Mouse (Mus musculus) myocyte (in vitro differentiated cells): Measurements from ENCODE around the gene Wdr5. TPM values are rescaled to one million over a fixed set of nuclear protein-coding genes. Genes with fewer than 3 reads are reported as not detected.
"Not testable (repeated sequence)": the region's sequence is repeated elsewhere in the genome, so short reads cannot be mapped to it uniquely, and the experiment has no call there.

ENCODE experiments used
- H3K27me3 ChIP-seq: one replicate; pipeline ENCODE4 v1.6.1; 2011; ENCODE audit not compliant: control insufficient read depth, insufficient read depth, insufficient read length
- H3K36me3 ChIP-seq: one replicate; pipeline ENCODE4 v1.6.1; 2011; ENCODE audit not compliant: control insufficient read depth, insufficient read depth
- H3K4me2 ChIP-seq: one replicate; pipeline ENCODE4 v1.6.1; 2011; ENCODE audit warnings: low read depth, control low read depth
- H3K4me3 ChIP-seq: one replicate; pipeline ENCODE4 v1.5.1; 2011; ENCODE audit warnings: mild to moderate bottlenecking, control low read depth, moderate library complexity
- H3K79me2 ChIP-seq: one replicate; pipeline ENCODE4 v1.6.1; 2011; ENCODE audit not compliant: control insufficient read depth, insufficient read depth
- H3ac ChIP-seq: one replicate; pipeline ENCODE4 v1.6.1; 2011; ENCODE audit not compliant: control insufficient read depth, insufficient read length
- CEBPB ChIP-seq: IDR thresholded peaks from 2 replicates; pipeline ENCODE4 v1.6.1; 2011; ENCODE audit warnings: mild to moderate bottlenecking, moderate library complexity; ENCODE audit not compliant: poor library complexity, insufficient read depth, severe bottlenecking
- E2F4 ChIP-seq: IDR thresholded peaks from one replicate; pipeline ENCODE4 v1.6.1; 2011; ENCODE audit warnings: mild to moderate bottlenecking, control low read depth, moderate library complexity; ENCODE audit not compliant: insufficient read depth
- MAX ChIP-seq: IDR thresholded peaks from one replicate; pipeline ENCODE4 v1.6.1; 2011; ENCODE audit warnings: low read depth, mild to moderate bottlenecking, control low read depth
- MYOD1 ChIP-seq, 3 experiments: IDR thresholded peaks; one replicate each; pipeline ENCODE4 v1.6.1; 2011; ENCODE audit warnings: control low read depth in 2 of 3, low read depth in 2 of 3, mild to moderate bottlenecking in 2 of 3, moderate library complexity in 1 of 3; ENCODE audit not compliant: insufficient read length in 2 of 3, control insufficient read depth in 1 of 3
- MYOG ChIP-seq, 3 experiments: IDR thresholded peaks; one replicate each; pipeline ENCODE4 v1.6.1; 2011; ENCODE audit warnings: control low read depth in 2 of 3, low read depth in 2 of 3, mild to moderate bottlenecking in 2 of 3; ENCODE audit not compliant: insufficient read length in 2 of 3, control insufficient read depth in 1 of 3, insufficient read depth in 1 of 3
- POLR2A ChIP-seq: IDR thresholded peaks from one replicate; pipeline ENCODE4 v1.6.1; 2011; ENCODE audit warnings: low read depth, mild to moderate bottlenecking, control low read depth, moderate library complexity; ENCODE audit not compliant: insufficient read length
- POLR2AphosphoS2 ChIP-seq: IDR thresholded peaks from one replicate; pipeline ENCODE4 v1.6.1; 2011; ENCODE audit warnings: low read depth, control low read depth; ENCODE audit not compliant: insufficient read length
- REST ChIP-seq: IDR thresholded peaks from one replicate; pipeline ENCODE4 v1.6.1; 2011; ENCODE audit warnings: mild to moderate bottlenecking, control low read depth, moderate library complexity; ENCODE audit not compliant: insufficient read depth, insufficient read length
- SRF ChIP-seq: IDR thresholded peaks from one replicate; pipeline ENCODE4 v1.6.1; 2011; ENCODE audit warnings: low read depth; ENCODE audit not compliant: control insufficient read depth, insufficient read length
- TCF12 ChIP-seq: IDR thresholded peaks from one replicate; pipeline ENCODE4 v1.6.1; 2011; ENCODE audit warnings: mild to moderate bottlenecking, control low read depth; ENCODE audit not compliant: poor library complexity, insufficient read depth, severe bottlenecking
- TCF3 ChIP-seq: IDR thresholded peaks from one replicate; pipeline ENCODE4 v1.6.1; 2011; ENCODE audit warnings: low read depth, control low read depth; ENCODE audit not compliant: insufficient read length
- USF1 ChIP-seq: IDR thresholded peaks from one replicate; pipeline ENCODE4 v1.6.1; 2011; ENCODE audit warnings: low read depth, mild to moderate bottlenecking, control low read depth, moderate library complexity
- polyA plus RNA-seq: library from polyadenylated mRNA; unstranded; fragments of >200 nt; fragmentation: generic; extraction: Trizol; gene quantifications from one replicate; pipeline ENCODE4 v1.2.1, GENCODE M21; 2012; ENCODE audit warnings: missing spikeins

Gene Wdr5
- polyA plus RNA-seq, 1 experiment, result 34.8 TPM

DNA sequence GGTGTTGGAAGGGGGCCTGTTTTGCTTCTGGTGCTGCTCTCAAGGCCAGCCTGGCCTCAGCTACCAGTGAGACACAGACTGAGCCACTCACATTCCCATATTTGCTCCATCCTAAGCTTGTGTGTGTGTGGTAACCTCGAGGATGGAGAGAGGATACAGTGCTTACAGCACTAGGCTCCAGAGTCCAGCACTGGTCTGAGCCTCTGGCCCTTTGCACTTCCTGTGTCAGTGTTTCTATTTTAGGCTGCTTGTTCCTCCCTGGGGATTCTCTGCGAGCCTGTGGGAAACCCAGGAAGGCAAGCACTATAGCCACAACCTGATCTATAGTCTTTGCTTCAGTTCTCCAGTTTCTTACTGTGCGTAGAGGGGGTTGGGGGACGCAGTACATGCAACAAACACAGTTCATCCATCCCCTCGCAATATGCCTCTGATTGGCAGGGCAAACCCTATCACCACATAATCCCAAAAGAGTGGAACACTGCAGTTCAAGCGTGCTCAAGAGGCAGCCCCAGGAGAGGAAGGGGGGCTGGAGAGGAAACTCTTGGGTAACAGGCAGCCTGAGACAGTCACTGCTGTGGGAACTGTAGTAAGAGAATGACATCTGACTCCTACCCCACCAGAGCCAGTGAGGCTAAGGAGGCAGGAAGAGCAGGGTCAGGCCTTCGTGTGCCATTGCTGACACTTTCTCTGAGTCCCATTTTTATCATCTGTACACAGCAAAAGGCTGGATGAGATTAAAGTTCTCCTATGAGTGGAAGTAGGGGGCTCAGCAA lies 10.7 kb upstream of the Wdr5 start:
- H3K4me2 ChIP-seq, result peak overlapping the region; percentile 68

DNA sequence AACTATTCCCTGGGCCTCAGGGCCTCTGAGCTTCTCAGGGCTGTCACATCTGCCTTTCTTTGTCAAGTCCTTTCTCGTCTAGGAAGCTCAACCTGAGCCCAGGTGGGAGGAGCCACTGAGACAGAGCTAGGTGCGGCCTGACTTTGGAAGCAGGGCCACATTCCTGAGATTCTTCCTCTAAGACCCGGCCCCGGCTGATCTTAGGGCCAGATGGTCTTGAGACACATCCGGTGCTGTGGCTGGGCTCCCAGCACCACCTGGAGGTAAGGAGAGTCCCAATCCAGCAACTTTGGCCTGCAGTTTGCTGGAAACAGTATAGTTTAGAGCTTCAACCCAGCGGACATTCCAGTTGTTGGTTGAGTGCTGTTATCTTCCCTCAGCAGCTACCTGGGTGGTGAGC lies 9.4 kb upstream of the Wdr5 start:
- Histone ChIP-seq H3K79me2 (no peaks in the 10 kb centered on the region), H3K36me3 (no peaks in the 10 kb centered on the region), H3ac (no peak overlapping the region), H3K4me2 (peak overlapping the region; percentile 30), H3K27me3 (no peaks in the 10 kb centered on the region), H3K4me3 (no peak overlapping the region)
- TF ChIP-seq POLR2A (no peak), MYOG (IDR thresholded peaks at IDR 0.05; ENCODE audit: control insufficient read depth in 1 of 3, insufficient read depth in 1 of 3, insufficient read length in 2 of 3, low read depth in 2 of 3) (peak in 1 of 3 experiments; percentile 25)

More for the DNA sequence above, 10.7 kb upstream of the Wdr5 start:
- Histone ChIP-seq H3K4me3 (no peak overlapping the region), H3K27me3 (no peaks in the 10 kb centered on the region), H3K79me2 (no peaks in the 10 kb centered on the region), H3K36me3 (no peaks in the 10 kb centered on the region), H3ac (no peak overlapping the region)
- TF ChIP-seq MYOG (IDR thresholded peaks at IDR 0.05; ENCODE audit: control insufficient read depth in 1 of 3, insufficient read depth in 1 of 3, insufficient read length in 2 of 3, low read depth in 2 of 3) (no peak), REST (no peak), CEBPB (no peak), POLR2A (no peak), USF1 (no peak), MAX (no peak), SRF (no peak), POLR2AphosphoS2 (no peak), TCF12 (no peak), MYOD1 (IDR thresholded peaks at IDR 0.05; ENCODE audit: control insufficient read depth in 1 of 3, insufficient read length in 2 of 3, low read depth in 2 of 3) (no peak), TCF3 (no peak)

DNA sequence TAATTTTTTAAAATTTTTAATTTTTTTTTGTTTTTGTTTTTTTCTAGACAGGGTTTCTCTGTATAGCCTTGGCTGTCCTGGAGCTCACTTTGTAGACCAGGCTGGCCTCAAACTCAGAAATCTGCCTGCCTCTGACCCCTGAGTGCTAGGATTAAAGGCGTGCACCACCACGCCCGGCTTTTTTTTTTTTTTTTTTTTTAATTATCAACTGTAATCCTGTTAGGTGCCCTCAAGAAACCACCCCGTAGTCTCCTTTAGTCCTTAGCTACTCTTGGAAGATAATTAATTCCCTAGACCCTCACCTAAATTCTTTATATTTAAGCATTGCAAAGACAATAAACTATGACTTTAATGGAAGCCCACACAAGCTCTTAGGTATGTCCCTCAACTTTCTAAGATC lies 8.3 kb upstream of the Wdr5 start:
- not testable (repeated sequence) for H3K79me2 ChIP-seq, H3ac ChIP-seq, H3K4me3 ChIP-seq, H3K4me2 ChIP-seq, H3K36me3 ChIP-seq, H3K27me3 ChIP-seq

DNA sequence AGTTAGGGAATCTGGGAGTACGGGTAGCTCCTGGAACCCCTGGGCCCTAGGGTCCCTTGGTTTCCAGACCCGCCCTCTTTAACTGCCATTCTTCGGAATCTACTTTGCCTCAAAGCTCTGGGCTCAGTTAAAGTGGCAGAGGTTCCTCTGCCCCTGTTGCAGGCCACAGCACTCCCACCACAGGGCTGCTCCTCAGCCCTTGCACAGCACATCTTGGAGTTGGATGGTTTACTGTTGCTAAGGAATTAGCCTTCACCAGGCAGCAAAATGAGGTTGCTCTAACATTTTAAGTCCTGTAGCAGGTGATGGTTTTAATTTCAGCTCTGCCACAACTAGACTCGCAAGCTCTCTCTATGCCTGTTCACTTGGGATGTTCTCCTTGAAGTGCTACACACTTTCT lies 7.4 kb upstream of the Wdr5 start, which contains the start of gene Brd3:
TSS of gene Brd3 (minus strand) at position 101 of the 400 bp plus-strand sequence.
- Histone ChIP-seq H3K79me2 (no peaks in the 10 kb centered on the region), H3K36me3 (no peaks in the 10 kb centered on the region), H3ac (no peak within 1 kb of the TSS), H3K27me3 (no peaks in the 10 kb centered on the region), H3K4me2 (no peak within 1 kb of the TSS), H3K4me3 (no peak within 1 kb of the TSS)
- TF ChIP-seq SRF, result no peak
- no peak for TF ChIP-seq POLR2AphosphoS2

DNA sequence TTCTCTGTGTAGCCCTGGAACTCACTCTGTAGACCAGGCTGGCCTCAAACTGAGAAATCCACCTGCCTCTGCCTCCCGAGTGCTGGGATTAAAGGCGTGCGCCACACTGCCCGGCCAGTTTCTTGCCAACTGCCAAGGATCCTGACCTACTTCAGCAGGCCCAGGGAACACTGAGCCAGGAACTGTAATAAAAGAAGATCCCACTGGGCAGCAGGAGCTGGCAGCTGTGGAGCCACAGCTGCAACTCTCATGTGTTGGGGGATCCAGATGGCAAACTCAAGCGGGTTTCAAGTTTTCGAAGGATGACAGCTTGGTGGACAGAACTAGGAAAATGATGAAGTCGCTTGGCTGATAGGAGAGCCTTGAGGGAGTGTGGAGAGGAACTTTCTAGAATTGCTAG lies 4.3 kb upstream of the Wdr5 start:
- TF ChIP-seq CEBPB, result no peak
- TF ChIP-seq MYOG (IDR thresholded peaks at IDR 0.05; ENCODE audit: control insufficient read depth in 1 of 3, insufficient read depth in 1 of 3, insufficient read length in 2 of 3, low read depth in 2 of 3), result peak in 1 of 3 experiments; percentile 23
- H3K27me3 ChIP-seq, result no peaks in the 10 kb centered on the region
- peaks cover 5% of the 10 kb centered on the region for H3K79me2 ChIP-seq
- H3ac ChIP-seq, result no peak overlapping the region
- H3K36me3 ChIP-seq, result no peaks in the 10 kb centered on the region
- no peak overlapping the region for H3K4me3 ChIP-seq
- H3K4me2 ChIP-seq, result no peak overlapping the region

DNA sequence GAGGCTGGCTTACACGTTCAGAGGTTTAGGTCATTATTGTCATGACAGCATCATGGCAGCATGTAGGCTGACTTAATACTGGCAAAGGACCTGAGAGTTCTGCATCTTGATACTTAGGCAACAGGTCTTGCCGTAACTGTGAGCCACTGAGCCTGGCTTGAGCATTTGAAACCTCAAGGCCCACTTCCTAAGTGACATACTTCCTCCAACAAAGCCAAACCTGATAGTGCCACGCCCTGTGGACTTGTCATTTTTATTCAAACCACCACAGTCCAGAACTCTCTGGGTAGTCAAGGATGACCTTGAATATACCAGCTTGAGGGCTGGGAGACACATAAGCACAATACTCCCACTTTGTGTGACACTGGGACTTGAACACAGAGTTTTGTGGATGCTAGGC lies 2.0 kb upstream of the Wdr5 start:
- no peak overlapping the region for H3K4me3 ChIP-seq
- no peak overlapping the region for H3K4me2 ChIP-seq
- no peaks in the 10 kb centered on the region for H3K27me3 ChIP-seq
- H3K79me2 ChIP-seq, result peaks cover 27% of the 10 kb centered on the region
- no peaks in the 10 kb centered on the region for H3K36me3 ChIP-seq
- no peak overlapping the region for H3ac ChIP-seq
- TF ChIP-seq MAX (no peak), TCF12 (no peak), POLR2A (no peak), CEBPB (no peak), MYOG (IDR thresholded peaks at IDR 0.05; ENCODE audit: control insufficient read depth in 1 of 3, insufficient read depth in 1 of 3, insufficient read length in 2 of 3, low read depth in 2 of 3) (no peak), E2F4 (no peak), USF1 (no peak), MYOD1 (IDR thresholded peaks at IDR 0.05; ENCODE audit: control insufficient read depth in 1 of 3, insufficient read length in 2 of 3, low read depth in 2 of 3) (no peak), POLR2AphosphoS2 (no peak), REST (no peak), TCF3 (no peak)
